In genomic region chr5:45368451-45368850, GRCm38 (mm10) we compare ENCODE assay signal across 12 mouse cellular contexts.
DNase-seq lines count a peak whose midpoint lies in the region; TF ChIP-seq lines count a peak whose summit lies in the region.
"Had no signal": no experiment of that assay in that cellular context is flagged by ENCODE, and none has a peak within 500 bp of the region (broad histone marks: within the 10 kb centered on the region; RNA-seq: fewer than 3 reads in every experiment).

No protein-coding gene starts in this region.

- H3K27ac ChIP-seq in layer of hippocampus, adult 2 months, result no peak overlapping the region
- H3K27ac ChIP-seq: forebrain, embryonic 15.5 days; heart, embryonic 15.5 days; liver, embryonic 13.5 days; midbrain, embryonic 10.5 days had no signal

- no peak overlapping the region for H3K4me3 ChIP-seq in layer of hippocampus, adult 2 months
- H3K4me3 ChIP-seq: forebrain, embryonic 15.5 days; heart, embryonic 15.5 days; liver, embryonic 13.5 days; midbrain, embryonic 10.5 days had no signal

- DNase-seq in 3T3-L1 (ENCODE audit: low read depth, low spot score) (peak; percentile 24), adipocyte (ENCODE audit: low spot score) (peak; percentile 21), liver (no peak)
- DNase-seq in embryo, embryonic 11.5 days (ENCODE audit: low read depth, low spot score), result peak; percentile 8
- peak; percentile 43 for DNase-seq in lung, postnatal 10 days
- no peak for DNase-seq in urinary bladder, adult 18-20 months (ENCODE audit: low spot score in 2 of 2)
- no peak for DNase-seq in layer of hippocampus, adult 2 months (ENCODE audit: low spot score in 2 of 2)
- DNase-seq: gastrocnemius, postnatal 25 days; liver, embryonic 13.5 days had no signal

- no peak for TF ChIP-seq CTCF in layer of hippocampus, adult 2 months (conservative IDR thresholded peaks at IDR 0.05)

Comparison
In these comparisons a context has a peak if more than half of its experiments do, and no peak if none do; other contexts are left out.
1. DNase-seq: peak in 3T3-L1 (single experiment), adipocyte (single experiment), embryo, embryonic 11.5 days (single experiment) and lung, postnatal 10 days (single experiment); none in liver (single experiment), urinary bladder, adult 18-20 months (0 of 2) and layer of hippocampus, adult 2 months (0 of 2).